Mouse (Mus musculus) CH12.LX (cell line): ENCODE results near the gene Zfp746.

Experiments
- BHLHE40 ChIP-seq: IDR thresholded peaks from 2 replicates; pipeline ENCODE4 v1.6.1; 2011; ENCODE audit warnings: mild to moderate bottlenecking, low read depth, low read length, improper control_type of control experiment
- CTCF ChIP-seq, 2 experiments: IDR thresholded peaks in 1 of 2; conservative IDR thresholded peaks in 1 of 2; 2 replicates each; pipeline ENCODE4 v1.5.1; 2011 to 2012; ENCODE audit warnings: low read depth in 2 of 2, low read length in 2 of 2, improper control_type of control experiment in 1 of 2, inconsistent platforms in 1 of 2, mild to moderate bottlenecking in 1 of 2, moderate library complexity in 1 of 2
- EP300 ChIP-seq: IDR thresholded peaks from 2 replicates; pipeline ENCODE4 v1.6.1; 2011; ENCODE audit warnings: low read length, improper control_type of control experiment
- ETS1 ChIP-seq: conservative IDR thresholded peaks from 2 replicates; pipeline ENCODE4 v1.6.1; 2012; ENCODE audit warnings: low read depth, mild to moderate bottlenecking, inconsistent platforms, low read length, improper control_type of control experiment, moderate library complexity
- GABPA ChIP-seq: IDR thresholded peaks from 2 replicates; pipeline ENCODE4 v1.6.1; 2012; ENCODE audit warnings: low read depth, low read length, improper control_type of control experiment, inconsistent platforms; ENCODE audit not compliant: insufficient replicate concordance
- KAT2A ChIP-seq: IDR thresholded peaks from 2 replicates; pipeline ENCODE4 v1.6.1; 2012; ENCODE audit warnings: low read length, improper control_type of control experiment, inconsistent platforms; ENCODE audit not compliant: insufficient replicate concordance
- MAX ChIP-seq: IDR thresholded peaks from 2 replicates; pipeline ENCODE4 v1.6.1; 2011; ENCODE audit warnings: low read length, improper control_type of control experiment
- MXI1 ChIP-seq: IDR thresholded peaks from 2 replicates; pipeline ENCODE4 v1.6.1; 2011; ENCODE audit warnings: mild to moderate bottlenecking, low read depth, low read length, improper control_type of control experiment
- POLR2A ChIP-seq: IDR thresholded peaks from 2 replicates; pipeline ENCODE4 v1.6.1; 2011; ENCODE audit warnings: low read depth, mild to moderate bottlenecking, improper control_type of control experiment, low read length
- SMC3 ChIP-seq: IDR thresholded peaks from 2 replicates; pipeline ENCODE4 v1.6.1; 2011; ENCODE audit warnings: low read depth, low read length, improper control_type of control experiment
- TBP ChIP-seq: conservative IDR thresholded peaks from 2 replicates; pipeline ENCODE4 v1.6.1; 2011; ENCODE audit warnings: low read depth, low read length, improper control_type of control experiment
- TCF12 ChIP-seq: IDR thresholded peaks from 2 replicates; pipeline ENCODE4 v1.6.1; 2014; ENCODE audit warnings: low read depth, mild to moderate bottlenecking, inconsistent platforms, low read length, improper control_type of control experiment
- USF1 ChIP-seq: IDR thresholded peaks from 2 replicates; pipeline ENCODE4 v1.6.1; 2014; ENCODE audit warnings: low read depth, mild to moderate bottlenecking, inconsistent platforms, low read length, improper control_type of control experiment
- ZC3H11A ChIP-seq: IDR thresholded peaks from 2 replicates; pipeline ENCODE4 v1.6.1; 2012; ENCODE audit warnings: low read depth, mild to moderate bottlenecking, inconsistent platforms, low read length, improper control_type of control experiment

DNA sequence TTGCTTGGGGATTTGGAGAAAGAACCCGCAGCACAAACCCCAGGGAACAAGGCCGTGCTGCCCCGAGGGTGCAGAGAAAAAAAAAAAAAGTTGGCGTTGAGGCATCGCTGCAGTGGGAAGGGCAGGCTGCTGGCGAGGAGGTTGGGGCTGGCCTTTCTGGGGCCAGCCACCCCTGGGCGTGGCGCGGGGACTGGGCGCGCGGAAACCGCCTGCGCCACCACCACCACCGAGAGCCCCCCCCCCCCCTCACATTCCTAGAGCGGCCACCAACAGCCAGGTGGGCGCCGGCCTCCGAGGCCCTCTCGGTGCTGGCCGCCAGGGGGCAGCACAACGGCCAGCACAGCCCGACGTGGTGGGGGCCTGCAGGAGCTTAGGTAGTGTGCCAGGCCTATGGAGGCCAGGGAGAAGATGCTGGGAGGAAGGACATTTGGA lies 70.3 kb downstream of the Zfp746 start:
- TF ChIP-seq EP300, result no peak
- peak in 1 of 2 experiments; percentile 86; a peak in 2 of 4 replicates for TF ChIP-seq CTCF (conservative IDR thresholded peaks at IDR 0.05 in 1 of 2, IDR thresholded peaks at IDR 0.05 in 1 of 2; ENCODE audit: low read depth in 2 of 2, low read length in 2 of 2)
- no peak for TF ChIP-seq ZC3H11A
- no peak for TF ChIP-seq ETS1
- no peak for TF ChIP-seq USF1
- TF ChIP-seq MAX, result peak; percentile 16; the same call in 1 of the 2 replicates
- TF ChIP-seq GABPA, result no peak
- peak; percentile 41; the same call in 1 of the 2 replicates for TF ChIP-seq POLR2A
- TF ChIP-seq MXI1, result no peak
- no peak for TF ChIP-seq TBP
- 0 out of 2 replicates have a peak, but pooled peaks have one; percentile 44 for TF ChIP-seq KAT2A
- TF ChIP-seq BHLHE40, result 0 out of 2 replicates have a peak, but pooled peaks have one; percentile 14
- peak; percentile 66 for TF ChIP-seq SMC3
- peak; percentile 60 for TF ChIP-seq TCF12
